Mouse (Mus musculus): ENCODE results near the gene Tesmin. TPM values are rescaled to one million over a fixed set of nuclear protein-coding genes. Genes with fewer than 3 reads are reported as not detected.
A peak's percentile ranks its signal among the peaks of the same experiment; 100 is the strongest.

Tesmin gene
- polyA plus RNA-seq, 1 experiment: 0.39 TPM

GRCm38 (mm10) chr19:3434124-3434523 is 45.5 kb downstream of the Tesmin start:
- no peaks in the 10 kb centered on the region for H3K79me2 ChIP-seq (ENCODE audit: control insufficient read depth, insufficient read depth)
- no peak overlapping the region for H3ac ChIP-seq (ENCODE audit: control insufficient read depth, insufficient read length, low read depth)
- H3K36me3 ChIP-seq (ENCODE audit: control insufficient read depth, insufficient read depth): no peaks in the 10 kb centered on the region
- H3K4me3 ChIP-seq (ENCODE audit: insufficient read depth, poor library complexity, severe bottlenecking): no peak overlapping the region
- no peaks in the 10 kb centered on the region for H3K79me3 ChIP-seq (ENCODE audit: low read depth)
- no peak for TF ChIP-seq FOSL1 (IDR thresholded peaks at IDR 0.05; ENCODE audit: insufficient read depth, low read length, poor library complexity, severe bottlenecking)
- TF ChIP-seq CEBPB (IDR thresholded peaks at IDR 0.05; ENCODE audit: low read depth): no peak
- no peak for TF ChIP-seq MYOG (IDR thresholded peaks at IDR 0.05; ENCODE audit: control insufficient read depth, extremely low read depth, insufficient read length)
- no peak for TF ChIP-seq MAX (IDR thresholded peaks at IDR 0.05)
- TF ChIP-seq USF1 (IDR thresholded peaks at IDR 0.05; ENCODE audit: low read depth): no peak
- TF ChIP-seq CTCF (IDR thresholded peaks at IDR 0.05; ENCODE audit: control insufficient read depth, insufficient read depth, insufficient read length): no peak
- peak; percentile 77 for TF ChIP-seq MYOD1 (IDR thresholded peaks at IDR 0.05; ENCODE audit: control insufficient read depth, insufficient read length, low read depth)
- H3K27me3 ChIP-seq (ENCODE audit: control insufficient read depth, insufficient read depth, insufficient read length): peaks cover 11% of the 10 kb centered on the region

GRCm38 (mm10) chr19:3434641-3435040 is 46.0 kb downstream of the Tesmin start:
- H3K79me2 ChIP-seq (ENCODE audit: control insufficient read depth, insufficient read depth): no peaks in the 10 kb centered on the region
- H3K27me3 ChIP-seq (ENCODE audit: control insufficient read depth, insufficient read depth, insufficient read length): peaks cover 11% of the 10 kb centered on the region
- no peaks in the 10 kb centered on the region for H3K36me3 ChIP-seq (ENCODE audit: control insufficient read depth, insufficient read depth)
- no peak overlapping the region for H3ac ChIP-seq (ENCODE audit: control insufficient read depth, insufficient read length, low read depth)
- H3K4me3 ChIP-seq (ENCODE audit: insufficient read depth, poor library complexity, severe bottlenecking): no peak overlapping the region
- H3K79me3 ChIP-seq (ENCODE audit: low read depth): no peaks in the 10 kb centered on the region
- TF ChIP-seq FOSL1 (IDR thresholded peaks at IDR 0.05; ENCODE audit: insufficient read depth, low read length, poor library complexity, severe bottlenecking): no peak
- no peak for TF ChIP-seq USF1 (IDR thresholded peaks at IDR 0.05; ENCODE audit: low read depth)
- no peak for TF ChIP-seq MAX (IDR thresholded peaks at IDR 0.05)
- TF ChIP-seq CTCF (IDR thresholded peaks at IDR 0.05; ENCODE audit: control insufficient read depth, insufficient read depth, insufficient read length): no peak
- TF ChIP-seq MYOD1 (IDR thresholded peaks at IDR 0.05; ENCODE audit: control insufficient read depth, insufficient read length, low read depth): no peak
- no peak for TF ChIP-seq MYOG (IDR thresholded peaks at IDR 0.05; ENCODE audit: control insufficient read depth, extremely low read depth, insufficient read length)
- no peak for TF ChIP-seq CEBPB (IDR thresholded peaks at IDR 0.05; ENCODE audit: low read depth)

GRCm38 (mm10) chr19:3435824-3436223 is 47.2 kb downstream of the Tesmin start:
- Histone ChIP-seq H3ac (ENCODE audit: control insufficient read depth, insufficient read length, low read depth) (no peak overlapping the region), H3K79me2 (ENCODE audit: control insufficient read depth, insufficient read depth) (no peaks in the 10 kb centered on the region), H3K27me3 (ENCODE audit: control insufficient read depth, insufficient read depth, insufficient read length) (peaks cover 18% of the 10 kb centered on the region), H3K4me3 (ENCODE audit: insufficient read depth, poor library complexity, severe bottlenecking) (no peak overlapping the region), H3K79me3 (ENCODE audit: low read depth) (no peaks in the 10 kb centered on the region), H3K36me3 (ENCODE audit: control insufficient read depth, insufficient read depth) (no peaks in the 10 kb centered on the region)
- TF ChIP-seq MAX (IDR thresholded peaks at IDR 0.05) (no peak), CEBPB (IDR thresholded peaks at IDR 0.05; ENCODE audit: low read depth) (no peak)

GRCm38 (mm10) chr19:3436840-3437239 is 48.2 kb downstream of the Tesmin start:
- Histone ChIP-seq H3K4me3 (ENCODE audit: insufficient read depth, poor library complexity, severe bottlenecking) (no peak overlapping the region), H3K36me3 (ENCODE audit: control insufficient read depth, insufficient read depth) (no peaks in the 10 kb centered on the region), H3K79me2 (ENCODE audit: control insufficient read depth, insufficient read depth) (no peaks in the 10 kb centered on the region), H3ac (ENCODE audit: control insufficient read depth, insufficient read length, low read depth) (no peak overlapping the region), H3K79me3 (ENCODE audit: low read depth) (no peaks in the 10 kb centered on the region), H3K27me3 (ENCODE audit: control insufficient read depth, insufficient read depth, insufficient read length) (peaks cover 18% of the 10 kb centered on the region)
- TF ChIP-seq USF1 (IDR thresholded peaks at IDR 0.05; ENCODE audit: low read depth): no peak
- no peak for TF ChIP-seq FOSL1 (IDR thresholded peaks at IDR 0.05; ENCODE audit: insufficient read depth, low read length, poor library complexity, severe bottlenecking)
- TF ChIP-seq CTCF (IDR thresholded peaks at IDR 0.05; ENCODE audit: control insufficient read depth, insufficient read depth, insufficient read length): peak; percentile 53

- H3K79me3 ChIP-seq (ENCODE audit: low read depth): no peaks in the 10 kb centered on the region
- H3K79me2 ChIP-seq (ENCODE audit: control insufficient read depth, insufficient read depth): no peaks in the 10 kb centered on the region
- no peak overlapping the region for H3ac ChIP-seq (ENCODE audit: control insufficient read depth, insufficient read length, low read depth)
- TF ChIP-seq CTCF (IDR thresholded peaks at IDR 0.05; ENCODE audit: control insufficient read depth, insufficient read depth, insufficient read length): no peak
- no peak for TF ChIP-seq MAX (IDR thresholded peaks at IDR 0.05)
- TF ChIP-seq MYOG (IDR thresholded peaks at IDR 0.05; ENCODE audit: control insufficient read depth, extremely low read depth, insufficient read length): no peak
- TF ChIP-seq MYOD1 (IDR thresholded peaks at IDR 0.05; ENCODE audit: control insufficient read depth, insufficient read length, low read depth): no peak
- no peak for TF ChIP-seq CEBPB (IDR thresholded peaks at IDR 0.05; ENCODE audit: low read depth)
- no peak for TF ChIP-seq USF1 (IDR thresholded peaks at IDR 0.05; ENCODE audit: low read depth)
- H3K36me3 ChIP-seq (ENCODE audit: control insufficient read depth, insufficient read depth): no peaks in the 10 kb centered on the region
- peaks cover 18% of the 10 kb centered on the region for H3K27me3 ChIP-seq (ENCODE audit: control insufficient read depth, insufficient read depth, insufficient read length)
- H3K4me3 ChIP-seq (ENCODE audit: insufficient read depth, poor library complexity, severe bottlenecking): no peak overlapping the region
Observed at GRCm38 (mm10) chr19:3437980-3438379, 49.3 kb downstream of the Tesmin start.

- no peaks in the 10 kb centered on the region for H3K36me3 ChIP-seq (ENCODE audit: control insufficient read depth, insufficient read depth)
- H3K79me3 ChIP-seq (ENCODE audit: low read depth): no peaks in the 10 kb centered on the region
- peaks cover 28% of the 10 kb centered on the region for H3K27me3 ChIP-seq (ENCODE audit: control insufficient read depth, insufficient read depth, insufficient read length)
- H3K79me2 ChIP-seq (ENCODE audit: control insufficient read depth, insufficient read depth): no peaks in the 10 kb centered on the region
- no peak overlapping the region for H3ac ChIP-seq (ENCODE audit: control insufficient read depth, insufficient read length, low read depth)
- TF ChIP-seq MYOD1 (IDR thresholded peaks at IDR 0.05; ENCODE audit: control insufficient read depth, insufficient read length, low read depth) (no peak), MAX (IDR thresholded peaks at IDR 0.05) (no peak), CTCF (IDR thresholded peaks at IDR 0.05; ENCODE audit: control insufficient read depth, insufficient read depth, insufficient read length) (no peak), FOSL1 (IDR thresholded peaks at IDR 0.05; ENCODE audit: insufficient read depth, low read length, poor library complexity, severe bottlenecking) (no peak), CEBPB (IDR thresholded peaks at IDR 0.05; ENCODE audit: low read depth) (no peak), USF1 (IDR thresholded peaks at IDR 0.05; ENCODE audit: low read depth) (no peak), MYOG (IDR thresholded peaks at IDR 0.05; ENCODE audit: control insufficient read depth, extremely low read depth, insufficient read length) (no peak)
- no peak overlapping the region for H3K4me3 ChIP-seq (ENCODE audit: insufficient read depth, poor library complexity, severe bottlenecking)
Observed at GRCm38 (mm10) chr19:3440667-3441066, 52.0 kb downstream of the Tesmin start.

All from C2C12 (cell line).